In the genomic region with DNA sequence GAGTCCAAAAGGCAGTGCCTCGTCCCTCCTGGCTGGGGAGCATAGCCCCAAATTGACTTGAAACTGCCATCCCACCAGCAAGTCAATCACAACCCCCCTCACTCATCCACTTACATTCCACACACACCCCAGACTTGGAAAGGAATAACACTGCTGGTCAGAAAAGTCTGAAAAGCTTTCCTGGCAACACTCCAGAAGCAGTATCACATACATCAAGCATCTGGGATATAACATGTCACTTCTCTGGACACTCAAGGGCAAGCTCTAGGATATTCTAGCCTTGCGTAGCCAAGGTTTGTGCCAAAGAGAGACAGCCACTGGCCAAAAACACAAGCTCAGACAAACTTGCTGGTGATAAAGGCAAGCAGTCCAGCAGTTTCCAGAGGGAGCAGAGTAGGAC, we compare ENCODE assay signal across 13 mouse cellular contexts. TPM values are rescaled to one million over a fixed set of nuclear protein-coding genes. Genes with fewer than 3 reads are reported as not detected.
DNase-seq lines count a peak whose midpoint lies in the region; ATAC-seq and TF ChIP-seq lines count a peak whose summit lies in the region.
"Had no signal": no experiment of that assay in that cellular context is flagged by ENCODE, and none has a peak within 500 bp of the region (broad histone marks: within the 10 kb centered on the region; RNA-seq: fewer than 3 reads in every experiment).

No protein-coding gene starts in this region.

- H3K4me3 ChIP-seq in embryonic facial prominence, embryonic 13.5 days: no peak overlapping the region
- H3K4me3 ChIP-seq in embryonic facial prominence, embryonic 10.5 days: no peak overlapping the region
- no peak overlapping the region for H3K4me3 ChIP-seq in hindbrain, postnatal 0 days (ENCODE audit: low read length)
- no peak overlapping the region for H3K4me3 ChIP-seq in hindbrain, embryonic 12.5 days
- no peak overlapping the region for H3K4me3 ChIP-seq in midbrain, postnatal 0 days (ENCODE audit: low read depth, low read length)
- H3K4me3 ChIP-seq in midbrain, embryonic 10.5 days: no peak overlapping the region
- H3K4me3 ChIP-seq: forebrain, embryonic 10.5 days; layer of hippocampus, adult 2 months; midbrain, embryonic 13.5 days had no signal

- no peak overlapping the region for H3K9ac ChIP-seq in embryonic facial prominence, embryonic 13.5 days
- no peak overlapping the region for H3K9ac ChIP-seq in hindbrain, postnatal 0 days (replicated peaks; ENCODE audit: low read length)
- no peak overlapping the region for H3K9ac ChIP-seq in hindbrain, embryonic 12.5 days
- H3K9ac ChIP-seq in midbrain, postnatal 0 days (replicated peaks; ENCODE audit: low read length, poor library complexity, severe bottlenecking): no peak overlapping the region
- H3K9ac ChIP-seq: midbrain, embryonic 13.5 days had no signal

- no peak for TF ChIP-seq CTCF in hindbrain, postnatal 0 days (IDR thresholded peaks at IDR 0.05; ENCODE audit: low read depth)
- TF ChIP-seq CTCF in midbrain, postnatal 0 days (IDR thresholded peaks at IDR 0.05): no peak

- peaks cover 26% of the 10 kb centered on the region for H3K4me1 ChIP-seq in embryonic facial prominence, embryonic 13.5 days
- peaks cover 24% of the 10 kb centered on the region for H3K4me1 ChIP-seq in embryonic facial prominence, embryonic 10.5 days
- H3K4me1 ChIP-seq in hindbrain, postnatal 0 days (ENCODE audit: insufficient read depth, low read length): 0 out of 2 replicates have a peak, but pooled peaks cover 6% of the 10 kb centered on the region
- peaks cover 14% of the 10 kb centered on the region; the same call in 1 of the 2 replicates for H3K4me1 ChIP-seq in hindbrain, embryonic 12.5 days
- H3K4me1 ChIP-seq in midbrain, postnatal 0 days (ENCODE audit: insufficient read depth, low read length): no peaks in the 10 kb centered on the region
- H3K4me1 ChIP-seq in midbrain, embryonic 10.5 days: peaks cover 6% of the 10 kb centered on the region

- H3K4me2 ChIP-seq in embryonic facial prominence, embryonic 13.5 days: no peak overlapping the region
- H3K4me2 ChIP-seq in hindbrain, postnatal 0 days (ENCODE audit: low read depth, low read length): no peak overlapping the region
- no peak overlapping the region for H3K4me2 ChIP-seq in hindbrain, embryonic 12.5 days (replicated peaks)
- H3K4me2 ChIP-seq in midbrain, postnatal 0 days (ENCODE audit: low read depth, low read length, poor library complexity, severe bottlenecking): no peak overlapping the region
- H3K4me2 ChIP-seq: midbrain, embryonic 13.5 days had no signal

- no peak for DNase-seq in embryonic facial prominence, embryonic 10.5 days (ENCODE audit: low spot score)
- peak; percentile 44 for DNase-seq in hindbrain, postnatal 0 days (ENCODE audit: low spot score)
- DNase-seq in midbrain, postnatal 0 days (ENCODE audit: low spot score): peak; percentile 26
- DNase-seq in midbrain, embryonic 10.5 days (ENCODE audit: low spot score): no peak
- no peak for DNase-seq in ovary, postnatal 14 days (ENCODE audit: low spot score)
- DNase-seq: right cerebral cortex, postnatal 25 days had no signal

- H3K27me3 ChIP-seq in embryonic facial prominence, embryonic 13.5 days: no peaks in the 10 kb centered on the region
- H3K27me3 ChIP-seq in embryonic facial prominence, embryonic 10.5 days (replicated peaks; ENCODE audit: low read depth, poor library complexity, severe bottlenecking): no peaks in the 10 kb centered on the region
- H3K27me3 ChIP-seq in hindbrain, postnatal 0 days (ENCODE audit: insufficient read depth, low read length): no peaks in the 10 kb centered on the region
- H3K27me3 ChIP-seq in hindbrain, embryonic 12.5 days: no peaks in the 10 kb centered on the region
- H3K27me3 ChIP-seq in midbrain, postnatal 0 days (ENCODE audit: insufficient read depth, low read length): no peaks in the 10 kb centered on the region
- no peaks in the 10 kb centered on the region for H3K27me3 ChIP-seq in midbrain, embryonic 10.5 days (ENCODE audit: low read depth, poor library complexity, severe bottlenecking)
- H3K27me3 ChIP-seq: midbrain, embryonic 13.5 days had no signal

- ATAC-seq in embryonic facial prominence, embryonic 13.5 days (ENCODE audit: insufficient number of reproducible peaks, insufficient read depth, low FRiP score, low TSS enrichment, low read depth): no peak; the same call in 1 of the 2 replicates
- ATAC-seq in hindbrain, postnatal 0 days: no peak
- no peak for ATAC-seq in hindbrain, embryonic 12.5 days (ENCODE audit: low FRiP score)
- ATAC-seq in midbrain, postnatal 0 days (ENCODE audit: low FRiP score): no peak
- no peak for ATAC-seq in activated CD4-positive, CD25-positive, alpha-beta regulatory T cell, adult 4 months
- ATAC-seq: inflammation-experienced regulatory T-cells, adult 6 months; midbrain, embryonic 13.5 days had no signal

- WGBS in embryonic facial prominence, embryonic 13.5 days: 76% methylated on average over 2 of the region's 2 CpGs
- WGBS in embryonic facial prominence, embryonic 10.5 days: 85% methylated on average over 2 of the region's 2 CpGs
- WGBS in hindbrain, postnatal 0 days: 35% methylated on average over 2 of the region's 2 CpGs
- WGBS in hindbrain, embryonic 12.5 days: 82% methylated on average over 2 of the region's 2 CpGs
- 64% methylated on average over 2 of the region's 2 CpGs for WGBS in midbrain, postnatal 0 days
- WGBS in midbrain, embryonic 10.5 days: 87% methylated on average over 2 of the region's 2 CpGs

- no peaks in the 10 kb centered on the region for H3K36me3 ChIP-seq in embryonic facial prominence, embryonic 13.5 days
- H3K36me3 ChIP-seq in embryonic facial prominence, embryonic 10.5 days (replicated peaks): no peaks in the 10 kb centered on the region; the same call in 1 of the 2 replicates
- no peaks in the 10 kb centered on the region for H3K36me3 ChIP-seq in hindbrain, postnatal 0 days (ENCODE audit: insufficient read depth, low read length)
- no peaks in the 10 kb centered on the region for H3K36me3 ChIP-seq in hindbrain, embryonic 12.5 days
- no peaks in the 10 kb centered on the region for H3K36me3 ChIP-seq in midbrain, postnatal 0 days (ENCODE audit: insufficient read depth, low read length)
- H3K36me3 ChIP-seq in midbrain, embryonic 10.5 days: no peaks in the 10 kb centered on the region
- H3K36me3 ChIP-seq: forebrain, embryonic 10.5 days; midbrain, embryonic 13.5 days had no signal

- H3K27ac ChIP-seq in embryonic facial prominence, embryonic 13.5 days: peak overlapping the region; percentile 44
- H3K27ac ChIP-seq in embryonic facial prominence, embryonic 10.5 days (replicated peaks): no peak overlapping the region
- H3K27ac ChIP-seq in hindbrain, postnatal 0 days: no peak overlapping the region
- H3K27ac ChIP-seq in hindbrain, embryonic 12.5 days: no peak overlapping the region
- H3K27ac ChIP-seq in midbrain, postnatal 0 days (ENCODE audit: low read depth, low read length): no peak overlapping the region
- H3K27ac ChIP-seq in midbrain, embryonic 10.5 days (replicated peaks): no peak overlapping the region
- H3K27ac ChIP-seq: forebrain, embryonic 10.5 days; layer of hippocampus, adult 2 months; midbrain, embryonic 13.5 days had no signal

- no peaks in the 10 kb centered on the region for H3K9me3 ChIP-seq in embryonic facial prominence, embryonic 13.5 days
- H3K9me3 ChIP-seq in embryonic facial prominence, embryonic 10.5 days: no peaks in the 10 kb centered on the region
- no peaks in the 10 kb centered on the region for H3K9me3 ChIP-seq in hindbrain, postnatal 0 days (ENCODE audit: low read length)
- no peaks in the 10 kb centered on the region for H3K9me3 ChIP-seq in hindbrain, embryonic 12.5 days (replicated peaks)
- no peaks in the 10 kb centered on the region for H3K9me3 ChIP-seq in midbrain, postnatal 0 days (ENCODE audit: low read length)
- H3K9me3 ChIP-seq in midbrain, embryonic 10.5 days (replicated peaks): no peaks in the 10 kb centered on the region
- H3K9me3 ChIP-seq: forebrain, embryonic 10.5 days; midbrain, embryonic 13.5 days had no signal

RNA-seq across cellular contexts. Expression of a gene that starts 35.7 kb away (rescaled TPM):
- polyA plus RNA-seq in embryonic facial prominence, embryonic 13.5 days (2015; fragmentation: Nextera tagmentation; extraction: Ambion mirVana): 66.1 and 69.2 TPM in 2 replicates
- 67.4 and 68.0 TPM in 2 replicates for polyA plus RNA-seq in embryonic facial prominence, embryonic 10.5 days (2016; fragmentation: Nextera tagmentation; extraction: Ambion mirVana)
- total RNA-seq in hindbrain, postnatal 0 days (2014; rRNA removed): 41.1 and 45.5 TPM in 2 replicates
- polyA plus RNA-seq in hindbrain, postnatal 0 days (2015; fragmentation: Nextera tagmentation; extraction: Ambion mirVana): 43.4 and 44.1 TPM in 2 replicates
- polyA plus RNA-seq in hindbrain, embryonic 12.5 days (2016; fragmentation: Nextera tagmentation; extraction: Ambion mirVana): 48.0 and 48.8 TPM in 2 replicates
- 27.4 and 31.6 TPM in 2 replicates for total RNA-seq in midbrain, postnatal 0 days (2014; rRNA removed)
- polyA plus RNA-seq in midbrain, postnatal 0 days (2015; fragmentation: Nextera tagmentation; extraction: Ambion mirVana): 38.0 and 41.3 TPM in 2 replicates
- 62.2 and 64.0 TPM in 2 replicates for polyA plus RNA-seq in midbrain, embryonic 10.5 days (2016; fragmentation: Nextera tagmentation; extraction: Ambion mirVana)
- polyA plus RNA-seq in activated CD4-positive, CD25-positive, alpha-beta regulatory T cell, adult 4 months (2017; shearing (Covaris generic)): 10 to 100 TPM; 55.7 to 62.4 TPM

Comparison
In these comparisons a context has a peak if more than half of its experiments do, and no peak if none do; other contexts are left out.
1. DNase-seq: peak in hindbrain, postnatal 0 days (single experiment) and midbrain, postnatal 0 days (single experiment); none in embryonic facial prominence, embryonic 10.5 days (single experiment), midbrain, embryonic 10.5 days (single experiment) and ovary, postnatal 14 days (single experiment).